Mouse (Mus musculus): Measurements from ENCODE around the gene Nhsl1.

Nhsl1 gene

GRCm38 (mm10) chr10:18493010-18493894 is 174.5 kb downstream of the Nhsl1 start:
- DNase-seq = peak; percentile 29 to 52

GRCm38 (mm10) chr10:18494249-18494648 is 175.5 kb downstream of the Nhsl1 start:
- DNase-seq = no peak

- DNase-seq = no peak
Measured at GRCm38 (mm10) chr10:18497066-18497465, 178.3 kb downstream of the Nhsl1 start.

- no peak for DNase-seq
Measured at GRCm38 (mm10) chr10:18501997-18502396, 183.2 kb downstream of the Nhsl1 start.

- no peak for DNase-seq
Measured at GRCm38 (mm10) chr10:18505690-18506089, 186.9 kb downstream of the Nhsl1 start.

GRCm38 (mm10) chr10:18506501-18506946 is 187.7 kb downstream of the Nhsl1 start:
- DNase-seq = no peak

GRCm38 (mm10) chr10:18507869-18508473 is 189.2 kb downstream of the Nhsl1 start:
- no peak for DNase-seq

- DNase-seq = no peak
Measured at GRCm38 (mm10) chr10:18508586-18508985, 189.8 kb downstream of the Nhsl1 start.

- DNase-seq = no peak
Measured at GRCm38 (mm10) chr10:18510663-18511062, 191.9 kb downstream of the Nhsl1 start.

GRCm38 (mm10) chr10:18511496-18511895 is 192.7 kb downstream of the Nhsl1 start:
- no peak for DNase-seq

- no peak for DNase-seq
Measured at GRCm38 (mm10) chr10:18522556-18522955, 203.8 kb downstream of the Nhsl1 start.

GRCm38 (mm10) chr10:18525311-18525710 is 206.5 kb downstream of the Nhsl1 start:
- DNase-seq = no peak

GRCm38 (mm10) chr10:18525726-18526125 is 206.9 kb downstream of the Nhsl1 start:
- DNase-seq = no peak

GRCm38 (mm10) chr10:18526184-18526850 is 207.5 kb downstream of the Nhsl1 start:
- DNase-seq = peak in 1 of 2 experiments; percentile 18

- DNase-seq = peak in 1 of 2 experiments; percentile 18
Measured at GRCm38 (mm10) chr10:18526851-18527675, 208.3 kb downstream of the Nhsl1 start.

- peak; percentile 61 to 71 for DNase-seq
Measured at GRCm38 (mm10) chr10:18527766-18528165, 209.0 kb downstream of the Nhsl1 start.

- peak in 1 of 2 experiments; percentile 52 for DNase-seq
Measured at GRCm38 (mm10) chr10:18528475-18528874, 209.7 kb downstream of the Nhsl1 start.

GRCm38 (mm10) chr10:18529177-18529576 is 210.4 kb downstream of the Nhsl1 start:
- DNase-seq = no peak

- no peak for DNase-seq
Measured at GRCm38 (mm10) chr10:18530161-18530560, 211.4 kb downstream of the Nhsl1 start.

- no peak for DNase-seq
Measured at GRCm38 (mm10) chr10:18532293-18532692, 213.5 kb downstream of the Nhsl1 start.

GRCm38 (mm10) chr10:18536889-18537288 is 218.1 kb downstream of the Nhsl1 start:
- no peak for DNase-seq

GRCm38 (mm10) chr10:18545309-18545708 is 226.5 kb downstream of the Nhsl1 start:
- DNase-seq = no peak
